Mouse (Mus musculus) midbrain, embryonic 16.5 days (tissue): ENCODE measurements around the gene Tnfrsf26. TPM values are rescaled to one million over a fixed set of nuclear protein-coding genes. Genes with fewer than 3 reads are reported as not detected.

Experiments
- ATAC-seq: fragments of 200-750 bp; cut with Nextera tagmentation; 2 replicates; pipeline ENCODE4 v1.8.0; 2017; ENCODE audit warnings: moderate TSS enrichment
- H3K27ac ChIP-seq: fragments of 300-500 bp; sonication (generic); 2 replicates; pipeline ENCODE4 v1.5.1; 2014; ENCODE audit warnings: mild to moderate bottlenecking, low read length, mixed read lengths
- H3K27me3 ChIP-seq: fragments of 300-500 bp; sonication (generic); 2 replicates; pipeline ENCODE4 v1.6.1; 2014; ENCODE audit warnings: low read depth, low read length, mixed read lengths; ENCODE audit not compliant: control insufficient read depth, insufficient read depth
- H3K36me3 ChIP-seq: fragments of 300-500 bp; sonication (generic); 2 replicates; pipeline ENCODE4 v1.6.1; 2014; ENCODE audit warnings: mild to moderate bottlenecking, low read length, moderate library complexity, mixed read lengths; ENCODE audit not compliant: control insufficient read depth, insufficient read depth
- H3K4me1 ChIP-seq: fragments of 300-500 bp; sonication (generic); 2 replicates; pipeline ENCODE4 v1.6.1; 2014; ENCODE audit warnings: mild to moderate bottlenecking, low read length, mixed read lengths; ENCODE audit not compliant: control insufficient read depth, insufficient read depth
- H3K4me2 ChIP-seq: fragments of 300-500 bp; sonication (generic); 2 replicates; pipeline ENCODE4 v1.6.1; 2014; ENCODE audit warnings: mild to moderate bottlenecking, low read length, mixed read lengths
- H3K4me3 ChIP-seq: fragments of 300-500 bp; sonication (generic); 2 replicates; pipeline ENCODE4 v1.5.1; 2014; ENCODE audit warnings: low read depth, mild to moderate bottlenecking, low read length, moderate library complexity, mixed read lengths
- H3K9ac ChIP-seq: fragments of 300-500 bp; sonication (generic); 2 replicates; pipeline ENCODE4 v1.6.1; 2014; ENCODE audit warnings: low read depth, low read length, mixed read lengths
- H3K9me3 ChIP-seq: fragments of 300-500 bp; sonication (generic); replicated peaks from 2 replicates; pipeline ENCODE4 v1.6.1; 2014; ENCODE audit warnings: mild to moderate bottlenecking, low read length, mixed read lengths; ENCODE audit not compliant: control insufficient read depth, poor library complexity, severe bottlenecking
- WGBS: fragments of 180-500 bp; shearing (Covaris S2); extraction: QIAGEN DNeasy Blood & Tissue Kit; methylation state at CpG from one replicate; pipeline ENCODE4 v1.1.7; 2014; 5-methylcytosine and 5-hydroxymethylcytosine counted together
- microRNA-seq: library from miRNA; unstranded; fragments of <30 nt; microRNA quantifications from one replicate; pipeline ENCODE4, GENCODE M21; 2017
- polyA plus RNA-seq: library from polyadenylated mRNA; unstranded; fragments of >200 nt; fragmentation: Nextera tagmentation; extraction: Ambion mirVana; gene quantifications from 2 replicates; pipeline ENCODE4 v1.2.1, GENCODE M21; 2015

Tnfrsf26 gene
- polyA plus RNA-seq, 1 experiment from 2014 or later, result 0.16 TPM

DNA sequence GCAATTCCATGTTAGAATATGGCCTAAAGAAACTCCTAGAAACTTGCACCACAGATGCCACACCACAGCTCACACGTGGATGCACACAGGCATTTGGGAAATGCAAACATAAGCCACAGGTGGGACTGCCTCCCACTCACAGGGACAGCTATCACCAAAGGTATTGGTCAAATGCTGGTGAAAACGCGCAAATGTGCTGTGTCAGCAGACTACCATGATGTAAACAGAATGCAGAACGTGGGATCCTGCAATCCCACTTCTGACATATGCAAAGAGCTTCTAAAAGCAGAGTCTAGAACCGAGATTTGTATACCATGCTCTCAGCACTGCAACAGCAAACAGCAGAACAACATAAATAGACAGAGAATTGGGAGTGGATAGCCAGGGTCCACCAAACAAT, 45.5 kb downstream of the Tnfrsf26 start:
- Histone ChIP-seq H3K9ac (no peak overlapping the region), H3K9me3 (no peaks in the 10 kb centered on the region), H3K36me3 (peaks cover 33% of the 10 kb centered on the region), H3K27ac (no peak overlapping the region), H3K27me3 (no peaks in the 10 kb centered on the region), H3K4me2 (no peak overlapping the region), H3K4me3 (no peak overlapping the region), H3K4me1 (no peaks in the 10 kb centered on the region)
- no peak for ATAC-seq
- 93% methylated on average over 5 of the region's 5 CpGs for WGBS

DNA sequence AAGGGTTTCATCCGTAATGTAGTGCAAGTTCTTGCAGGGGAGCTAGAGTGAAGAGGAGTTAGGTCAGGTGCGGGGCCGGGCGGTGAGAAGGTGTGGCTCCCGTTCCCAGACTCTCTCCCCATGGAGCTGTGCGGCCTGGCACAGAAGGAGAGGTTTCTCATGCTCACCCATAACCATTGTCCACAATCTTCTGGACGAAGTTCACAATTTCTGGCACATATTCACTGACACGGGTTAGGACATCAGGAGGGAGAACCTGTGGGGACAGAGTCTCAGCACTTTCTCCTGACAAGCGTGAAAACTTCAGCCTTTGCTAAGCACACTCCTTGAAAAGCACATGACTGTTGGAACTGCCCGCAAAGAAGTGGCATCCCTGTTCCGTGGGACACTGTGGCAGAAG, 52.8 kb downstream of the Tnfrsf26 start:
- ATAC-seq, result no peak
- Histone ChIP-seq H3K4me2 (no peak overlapping the region), H3K4me1 (no peaks in the 10 kb centered on the region), H3K27me3 (no peaks in the 10 kb centered on the region), H3K9ac (no peak overlapping the region), H3K36me3 (peaks cover 59% of the 10 kb centered on the region), H3K27ac (no peak overlapping the region), H3K4me3 (no peak overlapping the region), H3K9me3 (no peaks in the 10 kb centered on the region)
- WGBS, result 95% methylated on average over 11 of the region's 11 CpGs

DNA sequence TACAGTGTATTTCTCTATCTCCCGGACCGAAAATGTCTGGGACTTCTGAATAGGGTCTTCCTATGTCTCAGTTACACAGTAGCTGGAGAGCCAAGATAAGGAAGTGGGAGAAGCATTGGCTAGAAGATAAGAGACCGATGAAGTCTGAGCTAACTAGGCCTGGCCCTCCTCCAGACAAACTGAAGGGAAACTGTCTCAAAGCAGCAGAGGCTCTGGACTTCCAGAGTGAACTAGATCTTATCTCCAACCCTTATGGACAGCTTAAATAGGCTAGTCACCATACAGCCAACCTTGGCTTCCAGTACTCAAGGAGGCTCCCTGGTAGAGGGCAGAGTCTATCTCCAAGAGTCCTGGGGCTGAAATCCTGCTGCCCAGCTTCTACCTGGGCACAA, 62.9 kb downstream of the Tnfrsf26 start:
- no peaks in the 10 kb centered on the region for H3K4me1 ChIP-seq
- WGBS, result 95% methylated on average over 3 of the region's 3 CpGs

DNA sequence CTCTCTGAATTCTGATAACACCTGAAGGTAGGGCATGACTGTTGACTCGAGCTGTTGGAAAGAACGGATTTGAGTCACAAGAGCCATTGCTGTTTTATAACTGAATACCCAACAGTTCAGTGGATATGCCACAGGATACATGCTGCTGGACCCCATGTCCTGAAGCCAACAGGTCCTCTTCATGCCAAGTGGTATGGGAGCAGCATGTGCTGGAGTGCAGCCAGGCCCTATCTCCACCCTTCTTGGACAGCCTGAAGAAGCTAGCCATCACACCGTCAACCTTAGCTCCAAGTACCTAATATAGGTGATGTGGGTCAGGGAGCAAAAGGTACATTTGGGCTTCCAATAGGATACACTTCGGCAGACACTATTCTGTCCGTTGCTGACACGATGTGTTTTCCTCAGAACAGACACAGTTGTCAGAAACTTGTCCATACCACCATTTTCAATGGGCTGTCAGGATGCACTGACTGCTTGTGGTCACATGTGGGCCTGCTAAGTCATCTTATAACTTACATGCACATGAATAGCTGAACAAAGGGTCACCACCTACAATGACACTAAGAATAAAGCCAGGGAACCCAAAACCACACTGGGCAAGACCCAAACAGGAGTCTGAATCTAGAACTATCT, 63.4 kb downstream of the Tnfrsf26 start:
- Histone ChIP-seq H3K27ac (no peak overlapping the region), H3K4me2 (no peak overlapping the region), H3K9ac (no peak overlapping the region), H3K27me3 (no peaks in the 10 kb centered on the region), H3K9me3 (no peaks in the 10 kb centered on the region), H3K36me3 (peaks cover 46% of the 10 kb centered on the region), H3K4me1 (no peaks in the 10 kb centered on the region), H3K4me3 (no peak overlapping the region)
- WGBS, result 97% methylated on average over 6 of the region's 6 CpGs
- ATAC-seq, result no peak

More for the DNA sequence above, 62.9 kb downstream of the Tnfrsf26 start:
- H3K36me3 ChIP-seq, result peaks cover 51% of the 10 kb centered on the region
- H3K27me3 ChIP-seq, result no peaks in the 10 kb centered on the region
- no peak overlapping the region for H3K27ac ChIP-seq
- no peaks in the 10 kb centered on the region for H3K9me3 ChIP-seq
- no peak overlapping the region for H3K4me2 ChIP-seq
- no peak for ATAC-seq
- no peak overlapping the region for H3K9ac ChIP-seq
- H3K4me3 ChIP-seq, result no peak overlapping the region

DNA sequence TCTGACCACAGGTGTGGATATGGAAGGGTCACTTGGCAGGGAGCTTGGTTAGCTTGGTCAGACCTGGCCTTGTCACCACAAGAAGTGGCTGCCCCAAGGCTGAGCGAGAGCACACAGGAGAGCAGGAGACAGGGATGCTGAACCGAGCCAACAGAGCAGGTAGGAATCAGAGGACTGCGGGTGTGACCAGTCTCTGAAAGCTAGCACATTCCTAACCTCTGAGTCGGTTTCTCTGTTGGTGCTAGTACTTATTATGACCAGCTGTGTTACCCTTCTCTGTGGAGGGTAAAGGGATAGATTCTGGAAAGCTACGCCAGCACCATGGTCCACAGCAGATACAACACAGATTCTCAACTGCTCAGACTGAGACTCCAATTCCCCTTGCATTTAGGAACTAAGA, 64.7 kb downstream of the Tnfrsf26 start:
- 93% methylated on average over 5 of the region's 5 CpGs for WGBS
- no peaks in the 10 kb centered on the region for H3K4me1 ChIP-seq
- no peaks in the 10 kb centered on the region for H3K27me3 ChIP-seq

More for the DNA sequence above, 64.7 kb downstream of the Tnfrsf26 start:
- Histone ChIP-seq H3K4me3 (no peak overlapping the region), H3K27ac (no peak overlapping the region), H3K9ac (no peak overlapping the region), H3K4me2 (no peak overlapping the region), H3K36me3 (peaks cover 44% of the 10 kb centered on the region), H3K9me3 (no peaks in the 10 kb centered on the region)
- ATAC-seq, result no peak

Small RNA genes lying within 50 kb of the gene (microRNA-seq; reads per million reads assigned to microRNA genes)
- gene Mir7064, result 2.4 reads per million, percentile 10 among the genes with 10 or more reads in this experiment

Other genes starting within 250 kb of the Tnfrsf26 start
- gene Cdkn1c, start 167.7 kb downstream of the Tnfrsf26 start, polyA plus RNA-seq, result 171 and 184 TPM in 2 replicates
- 0.55 and 1.1 TPM in 2 replicates for gene Slc22a18, start 155.0 kb downstream of the Tnfrsf26 start, polyA plus RNA-seq
- gene Phlda2, start 125.6 kb downstream of the Tnfrsf26 start, polyA plus RNA-seq, result 0.93 TPM in 1 of 2 replicates, not detected in the other
- 327 and 338 TPM in 2 replicates for gene Nap1l4, start 79.6 kb downstream of the Tnfrsf26 start, polyA plus RNA-seq
- 70.5 and 78.6 TPM in 2 replicates for gene Cars, start 28.6 kb downstream of the Tnfrsf26 start, polyA plus RNA-seq
- 3.3 and 3.8 TPM in 2 replicates for gene Tnfrsf22, start 20.9 kb upstream of the Tnfrsf26 start, polyA plus RNA-seq
- gene Tnfrsf23, start 57.1 kb upstream of the Tnfrsf26 start, polyA plus RNA-seq, result 0.72 and 0.90 TPM in 2 replicates
- 43.8 and 44.1 TPM in 2 replicates for gene Osbpl5, start 128.3 kb upstream of the Tnfrsf26 start, polyA plus RNA-seq
- not detected in 2 replicates for gene Mrgprg, start 138.3 kb upstream of the Tnfrsf26 start, polyA plus RNA-seq
- gene Mrgpre, start 155.8 kb upstream of the Tnfrsf26 start, polyA plus RNA-seq, result 11.4 and 14.1 TPM in 2 replicates
- 6.5 and 7.5 TPM in 2 replicates for gene Nadsyn1, start 194.1 kb upstream of the Tnfrsf26 start, polyA plus RNA-seq
- gene Dhcr7, start 194.4 kb upstream of the Tnfrsf26 start, polyA plus RNA-seq, result 71.7 and 83.4 TPM in 2 replicates
- gene Gm498, start 238.1 kb upstream of the Tnfrsf26 start, polyA plus RNA-seq, result not detected in 2 replicates